Mouse (Mus musculus) embryonic fibroblast, embryonic 13.5 days (primary cell): ENCODE measurements around the gene Nudt16l1.

Experiments
- CTCF ChIP-seq: IDR thresholded peaks from 2 replicates; pipeline ENCODE4 v1.5.1; 2011; ENCODE audit warnings: mild to moderate bottlenecking, control low read depth, low read length, moderate library complexity, borderline replicate concordance; ENCODE audit not compliant: insufficient read depth
- POLR2A ChIP-seq: IDR thresholded peaks from 2 replicates; pipeline ENCODE4 v1.6.1; 2011; ENCODE audit warnings: low read depth, mild to moderate bottlenecking, control low read depth, low read length, moderate library complexity

- TF ChIP-seq CTCF (no peak), POLR2A (no peak)
Observed at GRCm38 (mm10) chr16:4912074-4912648, 26.4 kb upstream of the Nudt16l1 start.
